Mouse (Mus musculus) fat pad, adult 2 months (tissue): Measurements from ENCODE around the gene Ctsd.
"Not testable (repeated sequence)": the region's sequence is repeated elsewhere in the genome, so short reads cannot be mapped to it uniquely, and the experiment has no call there.

Source experiments
- DNase-seq: peaks from one replicate; pipeline ENCODE4 v3.0.0-alpha.2; 2011; ENCODE audit warnings: low read depth, low spot score; ENCODE audit errors: extremely low read depth

Gene Ctsd

GRCm38 (mm10) chr7:142387419-142388148 is at the start of gene Ctsd:
Gene Ctsd (minus strand): TSS chr7:142388038.
- DNase-seq, result no peak

DNA sequence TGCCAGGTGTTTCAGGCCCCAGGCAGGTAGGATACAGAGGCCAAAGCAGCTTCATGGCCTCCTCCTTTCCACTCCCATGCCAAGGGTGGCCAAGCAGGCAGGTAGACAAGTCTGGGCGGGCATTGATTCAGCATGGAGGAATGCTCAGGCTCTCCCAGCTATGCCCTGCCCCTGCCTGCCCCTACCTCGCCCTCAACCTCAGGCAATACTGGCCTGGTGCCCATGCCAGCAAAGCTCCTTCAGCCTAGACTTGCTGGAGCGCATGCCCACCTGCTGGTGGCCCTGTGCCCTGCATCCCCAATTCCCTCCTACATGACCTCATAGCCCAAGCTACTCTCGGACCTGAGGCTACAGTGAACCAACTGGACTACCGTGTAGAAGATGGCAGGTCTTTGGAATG is 49.5 kb upstream of the Ctsd start:
- peak; percentile 94 for DNase-seq

GRCm38 (mm10) chr7:142435524-142435923 is 47.7 kb upstream of the Ctsd start:
- no peak for DNase-seq

DNA sequence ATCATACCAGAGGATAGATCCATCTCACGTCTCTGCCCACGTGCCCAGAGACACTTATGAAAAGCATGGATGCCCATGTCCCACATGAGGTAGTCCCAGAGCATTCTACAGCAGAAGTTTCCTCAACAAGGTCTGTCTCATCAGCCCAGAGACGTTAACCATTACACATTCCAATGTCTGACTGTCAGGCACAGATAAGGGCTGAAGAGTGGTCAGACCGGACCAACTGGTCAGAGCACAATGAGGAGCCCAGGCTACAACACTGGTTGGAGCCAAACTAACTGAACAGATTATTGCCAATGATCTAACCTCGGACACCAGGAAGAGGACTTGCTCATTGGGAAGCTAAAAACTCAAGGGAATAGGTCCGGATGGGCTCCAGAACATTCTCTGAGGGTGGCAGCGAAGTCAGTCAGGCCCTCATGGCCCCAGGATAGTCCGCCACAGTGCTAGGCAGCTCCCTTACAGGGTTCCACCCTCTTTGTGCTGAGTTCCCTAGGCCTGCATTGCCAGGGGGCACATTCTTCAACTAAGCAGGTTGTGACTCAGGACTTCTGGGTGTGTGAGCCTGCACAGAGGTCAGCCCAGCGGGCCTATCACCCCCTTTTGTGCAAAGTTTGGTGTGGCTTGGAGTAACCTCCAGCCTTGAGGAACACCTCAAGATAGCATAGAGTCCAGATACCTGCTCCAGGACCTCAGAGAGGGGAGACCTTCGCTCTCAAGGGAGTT is 46.5 kb upstream of the Ctsd start, which contains the start of gene Syt8:
Syt8 (plus strand) TSS at position 714 of the 729 bp plus-strand sequence.
- peak; percentile 50 for DNase-seq

GRCm38 (mm10) chr7:142433623-142434022 is 45.8 kb upstream of the Ctsd start:
- DNase-seq, result no peak

DNA sequence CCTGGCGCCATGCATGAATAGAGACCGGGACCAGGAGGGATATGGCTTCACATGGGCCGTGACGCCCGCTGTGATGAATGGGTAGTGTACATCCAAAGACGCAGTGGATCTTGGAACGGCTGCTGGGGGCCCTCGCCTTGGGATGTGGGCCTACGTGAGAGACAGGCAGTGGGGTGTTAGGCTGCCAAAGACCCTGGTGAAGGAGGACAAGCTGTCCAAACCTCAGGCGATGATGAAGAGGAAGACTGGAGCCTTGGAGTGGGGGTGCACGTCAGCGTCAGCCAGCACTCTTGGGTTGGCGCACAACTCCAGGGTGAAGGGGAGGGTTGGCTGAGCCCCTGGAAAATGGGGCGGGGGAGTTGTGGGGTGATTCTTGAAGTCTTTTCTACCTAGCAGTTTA is 43.3 kb upstream of the Ctsd start:
- DNase-seq, result no peak

- no peak for DNase-seq
Measured at GRCm38 (mm10) chr7:142430160-142430678, 42.4 kb upstream of the Ctsd start.

GRCm38 (mm10) chr7:142428213-142428612 is 40.4 kb upstream of the Ctsd start:
- DNase-seq, result no peak

GRCm38 (mm10) chr7:142425641-142426213 is 37.9 kb upstream of the Ctsd start:
- DNase-seq, result no peak

- no peak for DNase-seq
Measured at GRCm38 (mm10) chr7:142421826-142422225, 34.0 kb upstream of the Ctsd start.

GRCm38 (mm10) chr7:142419887-142420286 is 32.0 kb upstream of the Ctsd start:
- no peak for DNase-seq

DNA sequence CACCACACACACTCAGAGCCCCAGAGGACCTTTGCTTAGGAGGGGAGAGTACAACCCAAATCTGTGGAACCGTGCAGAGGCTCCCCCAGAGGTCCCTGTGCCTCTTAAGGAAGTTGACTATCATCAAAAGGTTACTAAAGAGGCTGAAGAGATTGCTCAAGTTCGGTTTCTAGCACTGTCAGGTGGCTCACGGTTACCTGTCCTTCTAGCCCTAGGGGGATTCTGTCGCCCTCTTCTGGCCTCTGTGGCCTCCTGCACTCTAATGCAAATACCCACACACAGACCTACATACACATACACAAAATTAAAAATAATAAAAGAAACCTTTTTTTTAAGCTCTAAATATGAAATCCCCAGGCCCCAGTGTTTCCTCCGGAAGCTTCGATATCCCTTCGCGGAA is 30.8 kb upstream of the Ctsd start:
- no peak for DNase-seq

DNA sequence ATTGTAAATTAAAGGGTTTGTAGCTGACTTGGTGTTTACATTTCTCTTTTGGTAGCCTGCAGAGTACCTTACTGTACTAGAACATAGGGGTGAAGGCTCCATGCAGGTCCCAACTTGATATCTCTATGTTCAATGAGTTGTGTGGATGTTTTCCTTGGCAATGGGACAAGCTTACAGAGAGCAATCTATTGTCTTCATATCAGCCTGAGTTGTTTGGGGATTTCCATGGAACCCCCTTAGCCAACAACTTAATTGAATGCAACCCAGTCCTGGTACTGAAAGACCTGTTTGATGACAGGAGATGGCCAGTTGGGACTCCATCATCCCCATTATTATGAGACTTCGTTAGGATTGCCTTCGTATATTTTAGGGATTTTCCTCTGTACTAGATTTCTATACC is 30.2 kb upstream of the Ctsd start:
- no peak for DNase-seq

DNA sequence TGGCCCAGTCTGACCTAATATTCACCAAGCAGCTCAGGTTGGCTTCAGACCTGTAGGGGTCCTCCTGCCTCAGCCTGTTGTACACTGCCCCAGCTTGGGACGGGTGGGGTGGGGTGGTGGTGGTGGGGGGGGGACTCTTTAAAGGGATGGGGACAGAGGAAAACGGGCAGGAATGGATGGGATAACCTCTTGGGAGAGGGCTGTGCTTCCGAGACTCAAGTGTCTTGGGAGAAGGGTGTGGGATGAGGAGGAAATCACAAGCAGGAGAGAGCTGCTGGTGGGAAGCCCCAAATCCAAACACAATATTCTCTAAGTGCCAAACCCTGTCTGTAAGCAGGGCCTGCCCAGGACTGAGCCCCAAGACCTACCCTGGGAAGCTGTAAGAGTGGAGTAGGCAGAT is 28.4 kb upstream of the Ctsd start:
- no peak for DNase-seq

DNA sequence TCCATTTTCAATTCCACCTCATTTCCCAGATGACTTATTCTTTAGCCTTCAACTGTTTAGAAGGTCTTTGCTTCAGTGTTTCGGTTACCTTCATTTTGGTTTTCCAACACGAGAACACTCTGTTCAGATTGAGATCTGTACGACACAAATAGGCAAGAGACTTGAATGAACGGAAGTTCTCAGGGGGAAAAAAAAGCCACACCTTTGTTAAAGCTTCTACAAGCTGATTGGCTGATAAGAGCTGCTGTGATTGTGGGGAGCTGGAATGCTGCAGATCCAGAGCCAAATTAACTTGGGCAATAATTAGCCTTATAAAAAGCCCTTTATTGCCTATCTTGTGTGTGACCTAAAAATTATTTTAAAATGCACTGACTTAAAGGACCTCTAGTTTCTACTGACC is 27.5 kb upstream of the Ctsd start:
- DNase-seq, result no peak

- no peak for DNase-seq
Measured at GRCm38 (mm10) chr7:142413285-142413684, 25.4 kb upstream of the Ctsd start.

DNA sequence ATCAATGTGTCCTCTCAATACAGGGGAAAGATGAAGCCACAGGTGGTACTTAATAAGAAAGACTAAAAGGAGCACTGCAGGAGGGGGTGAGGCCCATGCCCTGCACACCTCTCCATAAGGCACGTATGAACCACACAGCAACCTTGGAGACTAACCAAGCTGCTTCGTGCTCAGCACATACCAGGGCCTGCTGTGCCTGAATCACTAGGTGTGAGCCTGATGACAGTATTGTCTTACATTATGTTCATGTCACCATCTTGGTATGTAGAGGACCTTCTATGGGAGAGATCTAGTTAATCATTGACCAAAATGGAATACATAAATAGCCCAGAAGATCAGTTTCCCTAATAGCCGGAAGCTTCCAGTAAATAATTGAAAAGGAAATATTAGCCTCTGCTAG is 21.8 kb upstream of the Ctsd start:
- DNase-seq, result no peak

DNA sequence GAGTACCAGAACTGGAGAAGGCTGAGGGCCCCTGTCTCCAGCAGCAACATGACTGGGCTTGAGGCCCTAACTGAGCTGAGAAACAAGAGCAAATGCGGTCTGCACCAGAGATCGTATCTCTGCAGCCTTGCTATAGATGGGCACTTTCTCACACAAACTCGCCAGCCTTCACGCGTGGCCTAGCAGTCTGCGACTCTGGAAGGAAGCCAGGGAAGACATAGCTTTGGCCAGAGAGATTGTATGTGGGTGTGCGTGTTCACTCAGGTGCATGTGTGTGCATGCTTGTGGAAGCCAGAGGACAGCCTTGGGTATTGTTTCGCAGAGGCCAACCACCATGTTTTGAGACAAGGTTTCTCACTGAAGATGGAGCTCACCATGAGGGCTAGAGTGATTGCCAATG is 20.8 kb upstream of the Ctsd start:
- DNase-seq, result no peak

DNA sequence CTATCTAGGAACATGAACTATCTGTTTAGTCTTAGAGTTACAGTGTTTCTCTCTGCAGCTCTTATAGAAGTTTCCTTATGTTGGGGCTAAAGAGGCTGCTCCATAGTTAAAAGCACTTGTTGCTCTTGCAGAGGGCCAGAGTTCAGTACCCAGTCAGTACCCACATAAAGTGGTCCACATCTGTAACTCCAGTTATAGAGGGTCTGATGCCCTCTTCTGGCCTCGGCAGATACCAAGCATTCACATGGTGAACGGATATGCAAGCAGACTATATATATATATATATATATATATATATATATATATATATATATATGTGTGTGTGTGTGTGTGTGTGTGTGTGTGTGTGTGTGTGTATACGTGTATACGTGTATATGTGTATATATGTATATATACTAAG is 20.1 kb upstream of the Ctsd start:
- no peak for DNase-seq

- DNase-seq, result not testable (repeated sequence)
Measured at GRCm38 (mm10) chr7:142405134-142405533, 17.3 kb upstream of the Ctsd start.

- no peak for DNase-seq
Measured at GRCm38 (mm10) chr7:142403591-142403990, 15.8 kb upstream of the Ctsd start.

- no peak for DNase-seq
Measured at GRCm38 (mm10) chr7:142400750-142401142, 12.9 kb upstream of the Ctsd start.
